Mouse (Mus musculus): Measurements from ENCODE around the gene Zdhhc17. TPM values are rescaled to one million over a fixed set of nuclear protein-coding genes. Genes with fewer than 3 reads are reported as not detected.
A peak's percentile ranks its signal among the peaks of the same experiment; 100 is the strongest.

Zdhhc17 gene
- total RNA-seq, 2 experiments from 2014 or later: 9.7 to 10.0 TPM

GRCm38 (mm10) chr10:111005611-111006488, 4.1 kb downstream of the Zdhhc17 start:
- ATAC-seq (ENCODE audit: poor library complexity, severe bottlenecking): no peak

DNA sequence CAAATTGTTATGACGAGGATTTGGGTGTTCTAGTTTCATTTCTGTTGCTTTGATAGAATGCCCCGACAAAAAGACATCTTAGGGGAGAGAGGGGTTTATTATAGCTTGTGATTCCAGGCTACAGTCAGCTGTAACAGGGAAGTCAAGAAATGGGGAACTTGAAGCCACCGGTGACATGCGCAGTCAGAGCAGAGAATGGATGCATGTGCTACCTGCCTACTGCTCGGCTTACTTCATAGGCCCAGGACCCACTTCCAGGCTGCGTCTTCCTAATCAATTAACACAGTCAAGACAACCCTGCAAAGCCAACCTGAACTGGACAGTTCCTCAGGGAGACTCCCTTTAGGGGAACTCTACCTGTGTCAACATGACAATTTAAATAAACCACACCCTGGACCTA, 5.7 kb downstream of the Zdhhc17 start:
- peak; percentile 92 for ATAC-seq (ENCODE audit: poor library complexity, severe bottlenecking)

DNA sequence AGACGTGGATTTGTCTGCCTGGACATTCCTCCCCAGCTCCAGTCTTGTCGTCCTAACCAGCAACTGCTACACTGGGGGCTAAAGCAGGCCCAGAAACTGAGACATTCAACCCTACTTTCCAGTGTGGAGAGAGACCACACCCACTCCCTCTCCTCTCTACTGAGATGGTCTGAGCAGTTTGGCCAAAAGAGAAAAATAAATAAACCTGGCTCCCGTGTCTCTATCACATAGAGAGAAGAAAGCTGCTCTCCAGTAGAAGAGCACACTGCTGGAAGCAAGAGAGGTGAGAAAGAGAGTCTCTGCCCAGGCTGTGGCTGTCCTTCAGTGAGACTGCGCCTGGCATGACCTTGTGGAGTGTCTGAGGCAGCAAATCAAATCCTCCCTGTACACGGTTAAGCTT, 10.7 kb downstream of the Zdhhc17 start:
- no peak for ATAC-seq (ENCODE audit: poor library complexity, severe bottlenecking)

DNA sequence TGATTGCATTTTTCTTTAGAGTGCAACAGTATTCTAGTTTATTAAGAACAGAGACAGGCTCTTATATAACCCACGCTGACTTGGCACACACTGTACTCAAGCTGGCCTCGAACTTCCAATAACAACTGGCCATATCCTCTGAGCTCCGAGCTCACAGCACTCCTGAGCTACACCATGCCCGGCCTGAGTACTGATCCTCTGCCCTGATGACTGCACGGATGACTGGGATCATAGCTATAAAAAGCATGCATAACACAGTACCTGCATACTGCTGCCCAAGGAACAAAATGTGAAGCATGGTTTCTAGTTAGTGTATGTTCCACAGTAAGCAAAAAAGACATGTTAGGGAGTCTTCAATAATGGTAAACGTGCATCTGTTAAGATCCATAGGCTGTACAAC, 12.8 kb downstream of the Zdhhc17 start:
- ATAC-seq (ENCODE audit: poor library complexity, severe bottlenecking): no peak

GRCm38 (mm10) chr10:110994761-110995160, 15.2 kb downstream of the Zdhhc17 start:
- no peak for ATAC-seq (ENCODE audit: poor library complexity, severe bottlenecking)

- ATAC-seq (ENCODE audit: poor library complexity, severe bottlenecking): no peak
These were observed 16.7 kb downstream of the Zdhhc17 start for GRCm38 (mm10) chr10:110993249-110993648.

GRCm38 (mm10) chr10:110992047-110992431, 17.9 kb downstream of the Zdhhc17 start:
- ATAC-seq (ENCODE audit: poor library complexity, severe bottlenecking): peak; percentile 43

GRCm38 (mm10) chr10:110991307-110992046, 18.5 kb downstream of the Zdhhc17 start:
- ATAC-seq (ENCODE audit: poor library complexity, severe bottlenecking): peak; percentile 9; the same call in 1 of the 2 replicates

- peak; percentile 55 for ATAC-seq (ENCODE audit: poor library complexity, severe bottlenecking)
These were observed 20.2 kb downstream of the Zdhhc17 start for GRCm38 (mm10) chr10:110989729-110990128.

DNA sequence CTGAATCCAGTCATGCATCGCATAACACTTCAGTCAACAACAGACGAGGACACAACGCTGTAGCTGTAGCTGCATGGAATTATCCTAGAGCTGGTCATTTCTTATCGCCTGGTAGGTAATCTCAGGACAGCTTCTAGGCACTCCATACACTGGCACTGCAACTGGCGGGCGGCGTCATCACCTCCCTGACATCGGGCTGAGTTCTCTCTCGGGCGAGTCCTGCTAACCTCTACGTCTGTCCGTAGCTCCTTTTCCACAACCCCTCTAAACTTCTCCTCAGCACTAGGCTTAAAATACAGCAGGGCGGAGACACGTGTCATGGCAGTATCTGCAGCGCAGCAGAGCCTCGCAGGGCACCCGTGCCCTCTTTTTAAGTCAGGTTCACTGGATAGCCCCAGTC, 23.3 kb downstream of the Zdhhc17 start:
- ATAC-seq (ENCODE audit: poor library complexity, severe bottlenecking): no peak

DNA sequence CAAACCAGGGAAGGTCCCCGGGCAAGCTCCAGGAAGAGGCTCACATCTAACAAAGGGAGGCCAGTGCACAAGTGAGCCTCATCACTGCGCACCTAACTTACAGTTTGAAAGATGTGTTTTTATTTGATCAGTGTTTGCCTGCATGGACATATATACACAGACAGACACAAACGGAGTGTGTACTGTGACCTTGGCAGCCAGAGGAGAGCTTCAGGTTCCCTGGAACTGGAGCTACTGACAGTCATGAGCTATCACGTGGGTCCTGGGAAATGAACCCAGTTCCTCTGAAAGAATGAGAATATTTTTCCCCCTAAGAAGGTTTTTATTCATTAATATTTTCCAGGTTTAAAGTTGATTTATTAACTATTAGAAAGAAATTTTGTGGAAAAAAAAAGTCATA, 27.2 kb downstream of the Zdhhc17 start:
- no peak for ATAC-seq (ENCODE audit: poor library complexity, severe bottlenecking)

GRCm38 (mm10) chr10:110980441-110980840, 29.5 kb downstream of the Zdhhc17 start:
- no peak for ATAC-seq (ENCODE audit: poor library complexity, severe bottlenecking)

DNA sequence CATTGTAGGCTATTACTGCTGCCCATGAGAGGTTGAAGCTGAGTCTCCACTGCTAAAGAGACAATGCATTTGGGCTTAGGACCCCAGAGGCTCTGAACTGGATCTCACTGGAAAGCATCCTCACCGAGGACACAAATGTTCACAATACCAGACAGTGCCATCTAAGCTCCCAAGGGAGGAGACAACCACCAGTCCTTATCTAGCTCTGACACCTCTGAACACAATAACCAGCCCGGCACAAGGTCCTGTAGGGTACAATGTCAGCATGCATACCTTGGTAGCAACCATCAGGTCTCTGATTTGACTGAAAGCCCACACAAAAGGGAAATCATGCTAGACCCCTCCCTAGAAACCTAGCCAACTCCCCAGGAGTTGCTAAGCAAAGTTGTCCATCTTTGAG, 30.5 kb downstream of the Zdhhc17 start:
- ATAC-seq (ENCODE audit: poor library complexity, severe bottlenecking): no peak

DNA sequence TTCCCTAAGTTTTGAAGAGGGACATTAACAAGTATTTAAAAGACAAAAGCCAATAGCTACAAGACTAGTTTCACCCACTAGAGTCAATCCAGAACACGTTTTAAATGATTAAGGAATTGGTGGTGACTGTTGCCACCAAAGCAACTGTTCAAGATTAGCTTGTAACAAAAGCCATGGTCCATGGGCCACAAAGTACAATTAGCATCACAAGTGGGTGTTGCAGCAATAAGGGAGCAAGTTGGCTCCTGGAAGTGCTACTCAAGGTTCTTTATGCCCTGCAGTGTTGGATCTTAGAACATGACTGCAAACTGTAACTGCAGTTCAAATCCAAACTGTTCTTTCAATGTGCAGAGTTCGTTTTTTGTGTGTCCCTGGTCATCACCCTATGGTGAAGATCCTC, 32.6 kb downstream of the Zdhhc17 start:
- no peak for ATAC-seq (ENCODE audit: poor library complexity, severe bottlenecking)

DNA sequence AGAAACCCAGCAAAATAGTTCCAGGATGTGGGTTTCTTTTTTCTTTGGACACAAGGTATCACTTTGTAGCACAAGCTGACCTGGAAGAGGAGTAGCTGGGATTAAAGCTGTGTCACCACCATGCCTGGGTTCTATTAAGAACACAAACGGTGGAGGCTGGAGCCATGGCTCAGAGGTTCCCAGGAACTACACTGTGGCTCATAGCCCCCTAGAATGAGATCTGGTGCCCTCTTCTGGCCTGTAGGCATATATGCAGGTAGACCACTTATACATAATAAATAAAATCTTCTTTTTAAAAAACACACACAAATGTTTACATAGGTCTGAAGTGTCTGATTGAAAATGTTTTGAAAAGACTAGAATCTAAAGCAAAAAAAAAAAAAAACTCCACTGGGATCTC, 33.9 kb downstream of the Zdhhc17 start:
- ATAC-seq (ENCODE audit: poor library complexity, severe bottlenecking): peak; percentile 82

DNA sequence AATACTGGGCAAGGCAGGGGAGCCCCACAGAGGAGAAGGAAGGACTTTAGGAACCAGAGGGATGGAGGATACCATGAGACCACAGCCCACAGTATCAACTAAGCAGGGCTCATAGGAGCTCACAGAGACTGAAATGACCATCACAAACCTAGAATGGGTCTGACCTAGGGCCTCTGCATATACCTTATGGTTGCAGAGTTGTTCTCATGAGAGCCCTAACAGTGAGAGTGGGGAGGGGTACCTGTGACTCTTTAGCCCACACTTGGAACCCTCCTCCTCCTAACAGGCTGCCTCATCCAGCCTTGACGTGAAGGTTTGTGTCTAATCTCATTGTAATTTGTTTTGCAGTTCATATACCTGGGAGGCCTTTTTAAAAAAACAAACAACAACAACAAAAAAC, 35.1 kb downstream of the Zdhhc17 start:
- ATAC-seq (ENCODE audit: poor library complexity, severe bottlenecking): no peak

DNA sequence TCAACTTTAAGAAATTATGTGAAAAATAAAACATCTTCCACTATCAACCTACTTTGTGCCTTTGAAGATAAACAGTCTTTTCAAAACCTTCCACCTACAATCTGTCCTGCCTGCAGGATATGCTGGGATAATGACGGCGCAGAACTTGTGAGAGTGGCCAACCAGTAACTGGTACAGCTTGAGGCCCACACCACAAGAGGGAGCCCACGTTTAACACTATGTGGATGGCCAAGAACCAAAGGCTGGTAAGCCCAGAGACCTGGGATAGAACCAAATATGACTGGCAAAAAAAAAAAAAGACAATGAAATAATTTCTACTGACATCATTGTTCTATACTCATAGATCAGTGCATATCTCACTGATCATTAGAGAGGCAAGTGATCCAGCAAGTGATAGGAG, 35.5 kb downstream of the Zdhhc17 start:
- peak; percentile 64 for ATAC-seq (ENCODE audit: poor library complexity, severe bottlenecking)

DNA sequence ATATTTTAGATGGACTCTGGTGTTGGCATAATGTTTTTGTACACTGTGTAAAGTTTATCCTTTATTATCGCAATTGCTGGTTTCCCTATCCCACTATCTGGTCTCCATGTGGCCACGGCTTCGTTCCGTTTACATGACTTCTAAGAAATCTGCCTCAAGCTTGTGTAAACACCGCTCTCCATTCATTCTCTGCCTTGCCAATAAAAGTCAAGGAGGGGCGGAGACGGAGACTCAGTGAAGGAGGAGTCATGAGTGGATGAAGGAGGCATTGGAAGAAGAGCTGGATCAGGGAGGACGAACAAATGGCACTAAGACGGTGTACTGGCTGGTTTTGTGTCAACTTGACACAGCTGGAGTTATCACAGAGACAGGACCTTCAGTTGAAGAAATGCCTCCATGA, 37.9 kb downstream of the Zdhhc17 start:
- no peak for ATAC-seq (ENCODE audit: poor library complexity, severe bottlenecking)

DNA sequence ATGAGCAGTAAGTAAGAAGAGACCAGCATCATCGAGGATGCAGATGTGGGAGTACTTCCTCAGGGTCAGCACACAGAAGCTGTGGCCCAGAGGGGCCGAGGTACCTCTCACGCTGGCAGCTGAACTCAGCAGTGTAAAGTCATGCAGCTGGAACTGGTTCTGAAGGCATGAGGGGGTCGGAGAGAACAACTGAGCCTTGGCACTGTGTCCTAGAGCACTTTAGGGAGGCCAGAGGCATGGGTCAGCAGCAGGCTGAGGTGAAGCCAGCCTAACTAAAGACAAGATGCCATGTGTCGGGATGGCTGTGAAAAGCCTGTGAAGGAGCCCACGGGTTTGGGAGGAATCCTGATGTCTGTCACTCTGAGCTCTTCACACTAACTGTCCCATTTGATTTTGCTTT, 38.5 kb downstream of the Zdhhc17 start:
- ATAC-seq (ENCODE audit: poor library complexity, severe bottlenecking): no peak

- no peak for ATAC-seq (ENCODE audit: poor library complexity, severe bottlenecking)
These were observed 38.9 kb downstream of the Zdhhc17 start for GRCm38 (mm10) chr10:110971044-110971443.

DNA sequence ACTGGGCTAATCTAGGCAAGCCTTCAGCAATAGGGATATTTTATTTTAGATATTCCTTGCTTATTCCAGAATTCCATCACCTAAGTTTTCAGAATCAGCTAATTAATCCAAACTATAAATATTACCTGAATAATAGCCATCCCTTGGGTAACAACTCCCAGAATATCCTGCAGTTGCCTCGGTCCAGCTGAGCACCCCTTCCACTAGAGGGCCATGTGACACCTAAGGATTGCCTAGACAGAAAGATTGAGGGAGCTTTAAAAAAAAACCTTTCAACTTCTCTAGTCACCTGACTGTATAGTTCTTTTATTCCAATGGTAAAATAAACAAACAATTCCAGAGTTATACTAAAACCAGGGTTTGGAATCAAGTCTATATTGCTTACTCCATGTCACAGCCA, 47.8 kb downstream of the Zdhhc17 start:
- no peak for ATAC-seq (ENCODE audit: poor library complexity, severe bottlenecking)

GRCm38 (mm10) chr10:110960841-110961240, 49.1 kb downstream of the Zdhhc17 start:
- ATAC-seq (ENCODE audit: poor library complexity, severe bottlenecking): no peak

Measured in megakaryocyte, adult 5-6 weeks (primary cell).